Mouse (Mus musculus): ENCODE results near the gene Ypel3.
"Not testable (repeated sequence)": the region's sequence is repeated elsewhere in the genome, so short reads cannot be mapped to it uniquely, and the experiment has no call there.

Gene Ypel3

DNA sequence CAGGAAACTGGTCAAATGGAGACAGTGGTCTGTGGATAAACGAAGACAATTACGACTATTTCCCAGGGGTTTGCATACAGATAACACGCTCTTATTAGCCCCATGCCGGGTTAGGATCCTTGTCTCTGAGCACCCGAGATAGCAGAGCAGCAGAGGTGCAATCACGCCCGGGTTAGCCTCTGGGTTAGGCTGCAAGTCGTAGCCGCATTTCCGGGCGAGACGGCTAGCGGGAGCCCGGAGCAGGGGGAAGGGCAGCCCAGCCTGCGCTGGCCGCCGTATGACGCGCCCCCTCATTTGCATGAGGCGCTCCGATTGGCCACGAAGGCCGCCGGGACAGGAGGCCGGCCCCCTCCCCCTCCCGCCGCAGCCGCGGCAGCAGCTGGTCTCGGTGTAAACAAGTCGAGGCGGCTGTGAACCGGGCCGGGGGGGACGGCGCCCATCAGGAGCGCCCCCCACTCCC, at the start of gene Ypel3:
Gene Ypel3, plus strand, starts transcription at position 358 of the 460 bp plus-strand sequence.
- in situ Hi-C loops (cut with MboI, MseI): no loop called here

DNA sequence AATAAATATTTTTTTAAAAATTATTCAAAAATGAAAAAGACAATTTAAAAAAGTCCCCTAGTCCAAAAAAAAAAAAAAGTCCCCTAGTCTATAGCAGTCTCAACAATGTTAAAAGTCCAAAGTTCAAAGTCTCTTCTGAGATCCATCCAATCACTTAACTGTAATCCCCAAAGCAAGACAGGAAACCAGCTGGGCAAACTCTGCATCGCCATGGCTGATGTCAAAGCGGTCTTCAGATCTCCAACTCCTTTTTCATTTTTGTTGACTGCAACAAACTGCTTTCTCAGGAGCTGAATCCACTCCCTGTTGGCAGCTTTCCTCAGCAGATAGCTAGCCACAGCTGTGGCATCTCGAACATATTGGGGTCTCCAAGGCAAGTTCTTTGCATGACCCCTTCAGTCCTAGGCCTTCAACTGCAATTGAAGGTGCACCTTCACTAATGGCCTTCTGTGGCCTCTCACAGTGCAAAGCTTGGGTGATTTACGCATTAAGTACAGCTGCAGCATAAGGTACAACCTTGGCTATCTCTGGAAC, 46.4 kb upstream of the Ypel3 start:
- in situ Hi-C loops (cut with MboI, MseI): not testable (repeated sequence)

DNA sequence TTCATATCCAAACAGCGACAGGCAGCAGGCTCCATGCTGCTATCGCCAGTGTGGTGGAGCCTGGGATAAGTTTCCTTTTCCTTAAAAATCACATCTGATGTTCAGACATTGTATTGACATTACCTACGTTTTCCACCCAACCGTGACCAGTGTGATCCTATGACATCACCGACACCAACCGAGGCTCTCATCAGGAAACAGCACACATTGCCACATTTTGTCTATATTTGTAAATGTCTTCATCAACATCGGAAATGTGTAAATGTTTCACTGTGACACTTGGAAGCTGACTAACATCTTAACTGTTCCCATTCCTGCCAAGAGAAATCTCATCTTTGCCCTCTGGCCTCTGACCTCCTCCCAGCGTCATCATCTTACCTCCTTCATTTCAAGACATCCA, 40.6 kb upstream of the Ypel3 start:
- in situ Hi-C loops (cut with MboI, MseI): no loop called here

DNA sequence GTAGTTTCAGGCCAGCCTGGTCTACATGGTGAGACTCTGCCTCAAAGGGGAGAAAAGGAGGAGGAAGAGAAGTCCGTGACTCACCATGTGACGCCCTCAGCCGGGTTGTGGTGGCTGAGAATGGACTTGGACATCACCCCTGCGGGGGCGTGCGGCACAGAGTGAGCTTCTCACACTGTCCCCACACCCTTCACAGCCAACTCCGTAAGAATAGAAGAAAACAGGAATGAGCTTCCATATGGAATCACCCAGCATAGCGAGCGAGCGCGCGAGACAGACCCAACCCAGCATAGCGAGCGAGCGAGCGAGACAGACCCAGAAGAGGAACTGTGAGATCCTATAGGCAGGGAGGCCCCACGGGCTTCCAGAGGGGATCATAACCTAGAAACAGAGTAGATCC, 37.2 kb upstream of the Ypel3 start:
- in situ Hi-C loops (cut with MboI, MseI): no loop called here

DNA sequence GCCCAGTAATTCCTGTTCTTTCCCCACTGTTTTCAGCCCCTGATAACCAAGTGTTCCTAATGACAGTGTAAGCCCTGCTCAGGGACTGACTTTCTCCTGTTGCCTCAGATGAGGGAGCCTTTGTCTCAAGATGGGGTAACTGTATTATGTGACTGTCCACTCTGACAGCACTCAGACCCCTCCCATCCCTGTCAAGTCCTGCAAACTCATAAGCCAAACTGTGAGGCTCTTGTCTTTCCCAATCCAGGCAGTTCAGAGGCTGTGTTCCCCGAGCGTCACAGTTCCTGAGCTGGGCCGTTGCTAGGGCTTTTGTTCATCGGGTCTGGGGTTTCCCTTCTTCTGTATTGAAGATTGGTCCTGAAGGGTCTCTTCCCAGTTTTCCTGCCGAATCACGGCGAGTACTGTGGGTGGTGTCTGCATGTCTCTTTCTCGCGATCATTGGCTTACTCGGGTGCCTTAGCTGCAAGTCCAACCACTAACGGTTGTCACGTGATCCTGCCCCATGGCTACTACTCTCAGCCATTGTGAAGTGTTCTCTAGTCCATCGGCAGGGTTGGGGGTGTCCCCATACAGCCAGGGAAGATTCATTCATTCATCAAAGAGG, 36.5 kb upstream of the Ypel3 start:
- in situ Hi-C loops (cut with MboI, MseI): no loop called here

DNA sequence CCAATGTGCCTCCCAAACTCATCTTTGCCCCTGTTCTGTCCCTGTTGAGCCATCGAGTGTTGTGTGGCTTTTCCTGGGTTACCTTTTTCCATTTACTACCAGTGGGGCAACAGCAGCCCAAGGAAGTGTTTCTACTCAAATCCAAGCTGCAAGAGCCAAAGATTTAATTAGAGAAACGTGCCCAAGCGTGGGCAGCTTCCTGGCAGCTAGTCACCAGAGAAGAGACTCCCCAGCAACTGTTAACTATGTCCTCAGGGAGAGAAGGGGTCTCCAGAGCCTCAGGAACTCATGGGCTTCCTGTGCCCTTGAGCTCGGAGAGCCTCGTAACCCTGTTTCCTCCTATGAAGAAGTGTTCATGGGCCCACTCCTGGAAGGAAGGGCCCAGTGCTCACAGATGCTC, 35.8 kb upstream of the Ypel3 start:
- in situ Hi-C loops (cut with MboI, MseI): no loop called here

DNA sequence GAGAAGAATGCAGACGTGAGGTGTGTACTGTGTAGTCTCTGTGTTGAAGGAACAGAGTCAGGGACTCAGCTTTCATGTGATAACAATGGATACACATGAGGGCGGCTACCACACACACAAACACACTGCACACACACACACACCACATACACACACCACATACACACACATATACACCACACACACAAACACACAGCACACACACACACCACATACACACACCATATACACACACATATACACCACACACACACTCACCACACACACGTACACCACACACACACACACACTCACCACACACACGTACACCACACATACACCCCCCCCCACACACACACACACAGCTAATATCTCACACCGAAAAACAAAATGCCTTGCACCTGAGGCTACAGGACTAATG, 35.3 kb upstream of the Ypel3 start:
- in situ Hi-C loops (cut with MboI, MseI): no loop called here

DNA sequence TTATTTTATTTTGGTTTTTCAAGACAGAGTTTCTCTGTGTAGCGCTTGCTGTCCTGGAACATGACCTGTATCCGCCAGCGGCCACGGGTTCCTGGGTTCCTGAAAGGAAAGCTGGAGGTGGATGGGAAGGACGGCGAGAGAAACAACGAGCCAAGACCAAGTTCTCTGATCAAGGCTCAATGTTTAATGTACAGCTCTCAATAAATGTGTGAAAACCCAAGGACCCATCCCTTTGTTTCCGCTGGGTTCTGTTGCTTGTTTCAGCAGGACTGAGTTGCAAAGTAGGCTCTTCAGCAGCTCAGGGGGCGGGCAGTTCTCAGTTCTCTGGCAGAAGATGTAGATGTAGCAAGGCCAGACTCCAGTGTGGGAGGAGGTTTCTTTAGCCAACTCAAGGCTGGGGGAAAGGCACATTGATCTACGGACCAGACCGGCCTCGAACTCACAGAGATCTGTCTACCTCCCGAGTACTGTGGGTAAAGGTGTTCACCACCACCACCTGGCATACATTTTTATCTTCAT, 34.7 kb upstream of the Ypel3 start:
- in situ Hi-C loops (cut with MboI, MseI): no loop called here

DNA sequence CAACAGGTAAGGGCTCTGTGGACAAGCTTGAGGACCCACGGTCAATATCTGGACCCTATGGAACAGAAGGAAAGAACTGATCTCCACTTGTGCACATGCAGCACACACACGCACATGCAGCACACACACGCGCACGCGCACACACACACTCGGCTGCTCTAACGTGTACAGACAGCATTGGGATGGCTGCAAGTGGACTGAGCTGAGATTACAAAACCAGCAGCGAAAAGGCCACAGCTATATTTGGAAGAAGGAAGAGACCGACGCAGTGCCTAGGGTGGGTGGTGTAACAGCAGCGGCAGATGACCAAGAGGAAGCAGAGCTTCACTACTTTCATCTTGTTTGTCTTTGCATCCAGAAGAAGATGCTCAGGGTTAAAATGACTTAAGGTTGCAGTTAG, 30.7 kb upstream of the Ypel3 start:
- in situ Hi-C loops (cut with MboI, MseI): no loop called here

DNA sequence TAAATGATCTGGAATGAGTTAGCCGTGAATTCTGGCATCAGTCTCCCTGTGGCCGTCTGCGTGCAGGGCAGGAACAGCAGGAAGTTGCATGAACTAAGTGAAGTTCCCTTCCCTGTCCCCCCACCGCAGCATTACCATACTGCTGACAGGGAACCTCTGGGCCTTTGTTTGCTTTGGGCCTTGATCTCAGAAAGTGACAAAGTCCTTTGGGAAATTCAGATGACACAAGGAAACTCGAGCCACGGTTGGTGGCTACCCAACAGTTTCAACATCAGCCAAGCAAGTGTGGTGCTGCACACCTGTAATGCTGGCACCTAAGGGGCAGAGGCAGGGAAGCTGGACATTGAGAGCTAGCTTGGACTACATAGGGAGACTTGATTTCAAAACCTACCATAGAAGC, 30.0 kb upstream of the Ypel3 start:
- in situ Hi-C loops (cut with MboI, MseI): no loop called here

DNA sequence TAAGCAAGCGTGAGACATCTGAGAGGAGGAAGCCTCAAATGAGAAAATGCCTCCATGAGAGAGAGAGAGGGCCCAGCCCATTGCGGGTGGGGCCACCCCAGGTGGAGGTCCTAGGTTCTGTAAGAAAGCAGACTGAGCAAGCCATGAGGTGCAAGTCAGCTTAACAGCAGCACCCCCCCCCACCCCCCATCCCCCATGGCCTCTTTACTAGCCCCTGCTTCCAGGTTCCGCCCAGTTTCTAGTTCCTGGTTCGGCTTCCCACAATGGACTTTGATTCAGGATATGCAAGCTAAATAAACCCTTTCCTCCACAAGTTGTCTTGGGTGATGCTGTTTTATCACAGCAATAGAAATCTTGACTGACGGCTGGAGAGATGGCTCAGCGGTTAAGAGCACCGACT, 27.9 kb upstream of the Ypel3 start:
- in situ Hi-C loops (cut with MboI, MseI): no loop called here

DNA sequence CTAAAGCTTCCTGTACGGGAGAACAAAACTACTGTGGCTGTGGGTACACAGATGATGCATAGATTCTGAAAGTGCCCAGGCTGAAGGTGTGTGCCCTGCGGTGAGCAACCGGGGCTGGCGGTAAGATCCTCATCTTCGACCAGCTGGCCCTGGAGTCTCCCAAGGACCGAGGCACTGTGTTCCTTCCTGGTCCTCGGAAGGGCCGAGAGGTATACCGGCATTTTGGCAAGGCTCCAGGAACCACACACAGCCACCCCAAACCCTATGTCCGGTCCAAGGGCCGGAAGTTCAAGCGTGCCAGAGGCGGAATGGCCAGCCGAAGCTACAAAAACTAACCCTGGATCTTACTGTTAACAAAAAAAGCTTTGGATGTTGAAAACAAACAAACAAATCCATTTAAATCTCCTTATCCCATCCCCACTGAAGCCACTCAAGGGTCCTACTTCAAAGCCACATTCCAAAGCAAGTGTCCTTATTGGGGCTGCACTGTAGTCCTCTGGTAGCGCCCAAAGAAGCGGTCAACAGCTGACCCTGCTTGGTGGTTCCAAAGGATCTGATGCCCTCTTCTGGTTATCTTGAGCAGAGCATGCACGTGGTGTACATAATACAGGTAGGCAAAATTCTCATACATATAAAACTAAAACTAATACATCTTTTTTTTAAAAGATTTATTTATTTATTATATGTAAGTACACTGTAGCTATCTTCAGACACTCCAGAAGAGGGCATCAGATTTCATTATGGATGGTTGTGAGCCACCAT, 27.0 kb upstream of the Ypel3 start:
- in situ Hi-C loops (cut with MboI, MseI): no loop called here

DNA sequence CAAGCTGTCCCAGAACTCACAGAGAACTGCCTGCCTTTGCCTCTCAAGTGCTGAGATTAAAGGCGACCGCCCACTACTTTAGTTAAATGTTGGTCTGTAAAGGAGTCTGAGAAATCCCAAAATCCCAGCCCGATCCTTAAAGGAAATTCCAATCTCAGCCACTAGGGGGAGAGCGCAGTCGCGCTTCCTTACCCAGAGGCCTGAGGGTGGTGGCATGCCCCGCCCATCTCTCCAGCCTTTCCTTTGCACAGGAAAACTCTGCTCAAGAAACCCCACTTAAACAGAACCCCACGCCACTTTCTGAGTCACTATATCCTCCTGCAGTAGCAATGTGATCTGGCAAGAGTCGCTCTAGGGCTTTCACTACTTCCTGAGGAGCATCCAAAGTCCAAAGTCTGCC, 21.9 kb upstream of the Ypel3 start:
- in situ Hi-C loops (cut with MboI, MseI): loop anchor here (5.0 kb wide), 1 partner anchor 48 kb away; the partner anchor contains the start of gene Coro1a

DNA sequence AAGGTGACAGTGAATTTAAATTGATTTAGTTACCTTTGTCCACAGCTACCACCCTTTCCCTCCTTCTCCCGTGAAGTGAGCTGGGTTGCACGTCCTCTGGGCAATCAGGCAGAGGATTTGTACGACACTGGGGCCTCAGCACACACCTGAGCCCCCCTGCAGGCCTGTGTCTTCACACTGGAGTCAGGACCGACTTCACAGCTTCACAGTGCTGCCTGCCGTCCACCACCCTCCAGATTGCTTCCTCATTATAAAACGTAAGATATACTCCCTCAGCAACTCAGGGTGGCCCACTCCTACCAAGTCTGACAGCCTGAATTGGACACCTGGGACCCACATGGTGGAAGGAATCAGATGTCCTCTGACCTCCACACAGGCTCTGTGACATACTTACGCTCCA, 18.2 kb upstream of the Ypel3 start:
- in situ Hi-C loops (cut with MboI, MseI): loop anchor here (5.0 kb wide), 1 partner anchor 51 kb away; the partner anchor contains the start of gene Coro1a

DNA sequence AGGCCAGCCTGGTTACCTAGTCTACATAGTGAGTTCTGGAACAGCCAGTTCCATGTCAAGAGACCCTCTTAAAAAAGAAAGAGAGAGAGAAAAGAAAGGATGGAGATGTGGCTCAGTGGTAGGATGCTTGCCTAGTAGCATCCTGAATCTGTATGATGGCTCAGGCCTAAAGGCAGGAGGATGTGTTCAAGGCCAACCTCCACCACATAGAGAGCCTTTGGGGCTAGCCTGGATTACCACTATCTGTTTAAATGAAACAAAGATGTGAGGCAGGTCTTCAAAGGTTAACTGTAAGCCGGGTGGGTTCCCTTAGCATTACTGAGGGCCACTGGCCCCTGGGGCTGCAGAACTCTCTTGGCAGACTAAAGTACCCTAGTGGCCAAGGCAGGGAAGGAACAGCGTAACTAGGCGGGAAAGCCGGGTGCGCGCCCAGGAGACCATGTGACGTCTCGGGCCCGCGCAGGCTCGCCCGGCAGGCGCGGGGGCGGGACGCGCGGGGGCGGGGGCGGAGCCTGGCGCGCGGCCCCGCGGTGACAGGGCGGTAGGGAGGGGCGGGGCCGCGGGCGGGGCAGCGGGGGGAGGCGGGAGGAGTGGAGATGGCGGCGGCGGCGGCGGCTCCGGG, 17.6 kb upstream of the Ypel3 start, which contains the start of gene Mapk3:
Gene Mapk3, plus strand, starts transcription at position 552 of the 622 bp plus-strand sequence.
- in situ Hi-C loops (cut with MboI, MseI): loop anchor here (5.0 kb wide), 1 partner anchor 52 kb away; the partner anchor contains the start of gene Coro1a

DNA sequence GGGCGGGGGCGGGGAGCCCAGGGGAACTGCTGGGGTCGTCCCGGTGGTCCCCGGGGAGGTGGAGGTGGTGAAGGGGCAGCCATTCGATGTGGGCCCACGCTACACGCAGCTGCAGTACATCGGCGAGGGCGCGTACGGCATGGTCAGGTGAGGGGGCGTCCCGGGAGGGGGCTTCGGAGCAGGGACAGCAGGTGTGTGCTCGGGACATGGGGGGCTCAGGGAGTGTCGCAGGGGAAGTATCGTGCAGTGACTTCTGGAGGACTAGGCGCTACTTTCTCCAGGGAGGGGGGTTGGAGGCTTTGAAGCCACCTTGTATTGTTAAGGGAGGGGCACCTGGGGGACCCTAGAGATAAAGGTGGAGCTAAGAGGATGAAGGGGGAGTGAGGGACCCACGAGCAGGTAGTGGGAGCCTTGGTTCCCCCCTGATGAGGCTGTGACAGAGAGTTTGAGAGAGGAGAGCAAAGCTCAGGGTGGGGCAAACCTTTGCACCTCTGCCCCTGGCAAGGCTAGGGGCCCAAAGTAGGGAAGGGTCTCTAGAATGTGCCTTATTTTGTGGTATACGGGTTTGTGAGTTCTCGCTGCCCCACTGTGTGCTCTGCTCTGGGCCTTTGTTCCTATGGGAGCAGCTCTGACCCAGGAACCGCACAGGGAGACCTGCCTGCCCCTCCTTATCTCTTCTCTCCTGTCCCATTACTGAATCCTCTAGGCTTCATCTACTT, 16.9 kb upstream of the Ypel3 start:
- in situ Hi-C loops (cut with MboI, MseI): loop anchor here (5.0 kb wide), 1 partner anchor 53 kb away; the partner anchor contains the start of gene Coro1a

DNA sequence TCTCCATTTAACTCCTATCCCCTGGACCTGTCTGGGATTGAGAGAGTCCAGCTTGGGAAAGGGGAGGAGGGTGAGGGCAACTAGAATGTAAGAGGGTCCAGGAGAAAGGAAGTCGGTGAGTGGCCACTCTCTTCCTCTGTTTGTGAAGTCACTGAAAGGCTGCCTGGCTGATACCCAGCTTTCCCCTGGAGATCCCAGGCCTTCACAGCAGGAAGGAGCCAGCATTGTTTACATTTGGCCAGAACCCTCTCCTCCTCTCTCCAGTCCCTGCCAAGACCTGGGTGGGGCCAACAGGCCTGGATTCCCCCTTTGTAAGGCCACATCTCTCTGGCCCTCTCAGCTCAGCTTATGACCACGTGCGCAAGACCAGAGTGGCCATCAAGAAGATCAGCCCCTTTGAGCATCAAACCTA, 16.4 kb upstream of the Ypel3 start:
- in situ Hi-C loops (cut with MboI, MseI): no loop called here

DNA sequence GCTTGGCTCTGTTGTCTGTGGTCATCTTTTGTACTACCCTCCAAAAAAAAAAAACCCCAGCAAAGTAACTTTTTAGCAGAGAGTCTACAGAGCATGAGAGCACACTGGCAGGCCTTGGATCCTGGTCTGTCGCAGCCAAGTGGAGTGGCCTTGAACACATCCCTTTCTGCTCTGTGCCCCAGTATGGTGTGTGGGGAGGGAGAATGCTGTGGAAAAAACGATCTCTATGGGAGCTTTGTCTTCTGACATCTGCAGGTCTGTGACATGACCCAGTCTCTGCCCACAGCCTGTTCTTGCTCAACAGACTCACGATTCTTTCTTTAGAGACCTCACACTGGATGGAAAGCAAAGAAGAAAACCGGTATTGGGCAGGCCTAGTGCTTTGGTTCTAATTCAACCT, 15.8 kb upstream of the Ypel3 start:
- in situ Hi-C loops (cut with MboI, MseI): no loop called here

DNA sequence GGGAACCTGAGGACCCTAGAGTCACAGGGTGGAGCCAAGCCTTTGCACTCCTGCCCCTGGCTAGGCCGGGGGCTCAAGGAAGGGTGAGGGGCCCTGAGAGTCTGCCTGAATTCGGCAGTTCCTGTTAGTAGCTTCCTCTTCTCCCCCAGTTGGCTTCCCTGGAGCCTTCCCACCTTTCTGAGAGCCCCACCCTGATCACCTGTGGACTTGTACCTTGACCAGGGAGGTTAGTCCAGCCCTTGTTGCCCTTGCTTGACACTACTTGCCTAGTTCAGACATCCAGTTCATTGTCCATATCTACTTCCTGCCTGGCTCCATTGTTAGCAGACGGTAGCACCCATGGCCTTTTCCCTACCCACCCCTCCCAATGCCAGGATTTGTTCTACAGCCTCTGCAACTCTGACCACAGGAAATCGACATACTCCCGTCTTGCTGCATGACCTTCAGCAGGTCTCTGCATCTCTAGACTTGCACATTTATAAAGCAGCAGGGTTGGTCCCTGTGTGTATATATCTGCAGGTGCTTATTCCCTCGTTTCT, 15.2 kb upstream of the Ypel3 start:
- in situ Hi-C loops (cut with MboI, MseI): no loop called here

DNA sequence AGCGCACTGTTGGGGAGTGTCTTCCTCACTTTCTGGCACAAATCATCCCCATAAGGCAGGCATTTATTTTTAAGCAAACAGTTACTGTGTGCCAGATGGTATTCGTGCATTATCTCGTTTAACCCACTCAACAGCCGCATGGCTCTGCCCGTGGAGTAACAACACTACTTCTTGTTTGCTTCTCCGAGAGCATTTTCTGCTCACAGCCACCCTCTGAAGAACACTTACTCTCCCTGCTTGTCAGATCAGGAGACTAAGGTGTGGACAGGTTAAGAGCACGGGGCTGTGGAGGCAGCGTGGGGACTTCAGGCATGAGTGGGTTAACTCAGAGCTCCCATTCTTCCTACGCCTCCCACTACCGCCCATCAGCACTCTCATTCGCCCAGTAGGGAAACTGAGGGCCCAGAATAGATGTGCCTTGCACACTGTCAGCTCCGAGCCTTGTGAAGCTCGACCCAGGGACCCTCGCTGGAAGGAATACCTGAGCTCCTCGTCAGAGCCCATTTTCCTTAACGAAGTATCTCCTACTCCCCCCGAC, 14.2 kb upstream of the Ypel3 start:
- in situ Hi-C loops (cut with MboI, MseI): no loop called here

DNA sequence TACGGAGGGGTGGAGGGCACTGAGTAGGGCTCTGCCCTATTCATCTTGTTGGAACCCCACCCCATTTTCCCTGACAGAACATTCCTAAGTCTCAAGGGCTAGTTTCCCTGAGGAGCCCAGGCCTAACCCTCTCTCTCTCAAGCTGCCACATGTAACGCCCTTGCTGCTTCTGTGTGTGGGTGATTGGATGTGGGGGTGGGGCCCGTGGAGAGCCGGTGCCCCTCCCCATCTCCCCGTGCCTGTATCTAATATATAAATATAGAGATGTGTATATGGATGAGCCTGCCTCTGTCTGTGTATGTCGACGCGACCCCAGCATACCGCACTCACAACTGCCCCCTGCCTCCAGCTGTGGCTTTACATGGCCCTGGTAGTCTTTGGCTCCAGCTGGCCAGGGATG, 11.2 kb upstream of the Ypel3 start:
- in situ Hi-C loops (cut with MboI, MseI): no loop called here

Measured in T-helper 1 cell (primary cell).